Mouse (Mus musculus) E14TG2a.4 (cell line): ENCODE measurements around the gene Plekhn1.

Experiments
- CTCF ChIP-seq: conservative IDR thresholded peaks from 2 replicates; pipeline ENCODE4 v1.5.1; 2014; ENCODE audit warnings: low read length
- NANOG ChIP-seq: IDR thresholded peaks from 2 replicates; pipeline ENCODE4 v1.6.1; 2014; ENCODE audit warnings: borderline replicate concordance, low read length, mixed read lengths

DNA sequence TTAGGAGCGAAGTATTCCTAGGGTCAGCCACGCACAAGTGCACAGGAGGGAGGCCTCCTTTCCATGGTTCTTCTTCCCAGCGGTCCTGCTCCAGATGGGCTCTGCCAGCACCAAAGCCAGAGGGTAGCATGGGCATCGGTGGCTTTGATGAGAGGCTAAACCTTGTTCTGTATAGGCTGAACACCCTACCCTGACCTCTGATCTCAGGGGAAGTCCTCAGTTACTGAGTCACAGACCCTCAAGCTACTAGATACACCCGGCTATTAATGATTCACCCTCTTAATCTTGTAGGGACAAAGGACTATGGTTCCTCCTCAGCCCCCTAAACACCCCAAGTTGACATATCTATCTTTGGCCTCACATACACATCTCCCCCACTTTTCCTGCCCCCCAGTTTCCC is 40.8 kb downstream of the Plekhn1 start:
- TF ChIP-seq CTCF, result no peak
- TF ChIP-seq NANOG, result no peak
